Mouse (Mus musculus): ENCODE results near the gene Inhbb. TPM values are rescaled to one million over a fixed set of nuclear protein-coding genes. Genes with fewer than 3 reads are reported as not detected.

Gene Inhbb
- polyA plus RNA-seq, 1 experiment from 2014 or later = 2.6 TPM

Other genes starting within 250 kb of the Inhbb start
- 135 and 136 TPM in 2 replicates for gene Ralb, start 82.5 kb upstream of the Inhbb start, polyA plus RNA-seq (2015; fragmentation: Nextera tagmentation; extraction: Ambion mirVana)
- gene Tmem185b, start 103.9 kb upstream of the Inhbb start, polyA plus RNA-seq (2015; fragmentation: Nextera tagmentation; extraction: Ambion mirVana) = 24.6 and 27.1 TPM in 2 replicates
- gene Epb41l5, start 226.8 kb upstream of the Inhbb start, polyA plus RNA-seq (2015; fragmentation: Nextera tagmentation; extraction: Ambion mirVana) = 11.3 and 13.7 TPM in 2 replicates